Mouse (Mus musculus): ENCODE results near the gene Scn3a. TPM values are rescaled to one million over a fixed set of nuclear protein-coding genes. Genes with fewer than 3 reads are reported as not detected.

Gene Scn3a
- total and polyA plus RNA-seq, 3 experiments, result not detected

DNA sequence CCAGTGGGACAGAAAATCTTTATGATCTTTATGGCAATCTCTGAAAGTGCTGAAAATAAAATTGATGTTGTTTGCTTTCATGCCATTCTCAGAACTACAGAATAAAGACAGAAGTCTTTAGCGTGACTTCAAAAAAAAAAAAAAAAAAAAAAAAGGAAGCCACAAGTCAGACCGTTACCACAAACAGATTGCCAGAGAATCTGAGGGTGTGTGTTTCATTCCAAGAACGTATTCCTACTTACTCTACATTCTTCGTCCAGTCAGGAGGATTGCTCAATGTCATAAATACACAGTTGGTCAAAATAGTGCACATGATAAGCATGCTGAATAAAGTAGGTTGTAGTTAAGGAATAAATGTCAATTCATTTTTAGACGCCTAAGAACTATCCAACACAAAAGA is 38.3 kb downstream of the Scn3a start:
- Histone ChIP-seq H3K79me2 (ENCODE audit: control insufficient read depth, insufficient read depth, low read length, poor library complexity) (no peaks in the 10 kb centered on the region), H3K9me3 (replicated peaks; ENCODE audit: insufficient read depth, low read length) (no peaks in the 10 kb centered on the region), H3K27ac (ENCODE audit: control insufficient read depth, low read depth, low read length) (no peak overlapping the region), H3K4me1 (ENCODE audit: control insufficient read depth in 1 of 2, insufficient read depth in 2 of 2, low read length in 2 of 2) (no peaks in the 10 kb centered on the region), H3K27me3 (ENCODE audit: control insufficient read depth in 1 of 2, insufficient read depth in 2 of 2, low read length in 2 of 2) (no peaks in the 10 kb centered on the region), H3K4me3 (ENCODE audit: control insufficient read depth in 1 of 2, insufficient read depth in 1 of 2, low read depth in 2 of 2, low read length in 2 of 2) (no peak overlapping the region), H3K9ac (ENCODE audit: control insufficient read depth, low read depth, low read length, poor library complexity, severe bottlenecking) (no peak overlapping the region), H3K36me3 (ENCODE audit: control insufficient read depth in 1 of 2, insufficient read depth in 2 of 2, low read length in 2 of 2) (no peaks in the 10 kb centered on the region)
- no peak for DNase-seq (ENCODE audit: low read depth, low spot score)
- TF ChIP-seq POLR2A (IDR thresholded peaks at IDR 0.05; ENCODE audit: control insufficient read depth in 1 of 2, insufficient read depth in 1 of 2, low read depth in 1 of 2, low read length in 2 of 2, poor library complexity in 1 of 2), result no peak
- no peak for TF ChIP-seq MEF2A (IDR thresholded peaks at IDR 0.05; ENCODE audit: extremely low read depth, insufficient replicate concordance, low read depth, low read length, poor library complexity, severe bottlenecking)
- TF ChIP-seq GATA1 (IDR thresholded peaks at IDR 0.05; ENCODE audit: low read depth, low read length), result no peak
- no peak for TF ChIP-seq POLR2AphosphoS5 (IDR thresholded peaks at IDR 0.05; ENCODE audit: borderline replicate concordance, low read depth, low read length)
- TF ChIP-seq NRF1 (IDR thresholded peaks at IDR 0.05; ENCODE audit: insufficient read depth, low read depth, low read length, poor library complexity, severe bottlenecking), result no peak
- TF ChIP-seq MAX (IDR thresholded peaks at IDR 0.05; ENCODE audit: low read length), result no peak
- TF ChIP-seq ZC3H11A (IDR thresholded peaks at IDR 0.05; ENCODE audit: low read depth, low read length), result no peak
- no peak for TF ChIP-seq CHD2 (IDR thresholded peaks at IDR 0.05; ENCODE audit: low read length)
- no peak for TF ChIP-seq ZKSCAN1 (IDR thresholded peaks at IDR 0.05; ENCODE audit: low read depth, low read length)

DNA sequence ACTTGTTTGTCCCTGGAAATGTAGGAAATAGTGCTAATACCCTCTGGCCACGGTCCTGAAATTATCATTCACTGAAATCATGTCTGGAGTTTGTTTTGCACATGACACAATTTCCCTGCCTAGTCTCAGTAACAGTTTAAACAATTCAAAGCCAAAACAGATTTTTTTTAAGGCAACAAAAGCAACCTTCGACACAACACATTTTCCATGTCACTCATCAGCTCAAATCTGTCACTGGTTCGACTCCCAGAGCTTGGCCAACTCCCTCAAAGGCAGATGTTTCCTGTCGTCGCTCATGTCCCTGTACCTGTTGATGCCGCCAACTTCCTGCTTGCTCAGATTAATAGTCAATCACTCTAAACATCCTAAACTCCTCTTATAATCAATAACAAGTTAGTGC is 50.7 kb downstream of the Scn3a start:
- no peak overlapping the region for H3K4me3 ChIP-seq (ENCODE audit: control insufficient read depth in 1 of 2, insufficient read depth in 1 of 2, low read depth in 2 of 2, low read length in 2 of 2)
- H3K36me3 ChIP-seq (ENCODE audit: control insufficient read depth in 1 of 2, insufficient read depth in 2 of 2, low read length in 2 of 2), result no peaks in the 10 kb centered on the region
- H3K4me1 ChIP-seq (ENCODE audit: control insufficient read depth in 1 of 2, insufficient read depth in 2 of 2, low read length in 2 of 2), result no peaks in the 10 kb centered on the region
- H3K9ac ChIP-seq (ENCODE audit: control insufficient read depth, low read depth, low read length, poor library complexity, severe bottlenecking), result no peak overlapping the region
- no peak for DNase-seq (ENCODE audit: low read depth, low spot score)
- no peaks in the 10 kb centered on the region for H3K79me2 ChIP-seq (ENCODE audit: control insufficient read depth, insufficient read depth, low read length, poor library complexity)
- H3K27ac ChIP-seq (ENCODE audit: control insufficient read depth, low read depth, low read length), result no peak overlapping the region
- TF ChIP-seq TAL1 (IDR thresholded peaks at IDR 0.05; ENCODE audit: low read length) (no peak), RAD21 (IDR thresholded peaks at IDR 0.05; ENCODE audit: low read depth, low read length) (no peak), SIN3A (IDR thresholded peaks at IDR 0.05; ENCODE audit: low read length) (no peak), MXI1 (IDR thresholded peaks at IDR 0.05; ENCODE audit: low read depth, low read length) (no peak), BHLHE40 (IDR thresholded peaks at IDR 0.05; ENCODE audit: borderline replicate concordance, low read depth, low read length) (no peak), HCFC1 (IDR thresholded peaks at IDR 0.05; ENCODE audit: low read depth, low read length) (no peak), JUND (IDR thresholded peaks at IDR 0.05; ENCODE audit: low read depth, low read length) (no peak)
- no peaks in the 10 kb centered on the region for H3K9me3 ChIP-seq (replicated peaks; ENCODE audit: insufficient read depth, low read length)
- no peaks in the 10 kb centered on the region for H3K27me3 ChIP-seq (ENCODE audit: control insufficient read depth in 1 of 2, insufficient read depth in 2 of 2, low read length in 2 of 2)

DNA sequence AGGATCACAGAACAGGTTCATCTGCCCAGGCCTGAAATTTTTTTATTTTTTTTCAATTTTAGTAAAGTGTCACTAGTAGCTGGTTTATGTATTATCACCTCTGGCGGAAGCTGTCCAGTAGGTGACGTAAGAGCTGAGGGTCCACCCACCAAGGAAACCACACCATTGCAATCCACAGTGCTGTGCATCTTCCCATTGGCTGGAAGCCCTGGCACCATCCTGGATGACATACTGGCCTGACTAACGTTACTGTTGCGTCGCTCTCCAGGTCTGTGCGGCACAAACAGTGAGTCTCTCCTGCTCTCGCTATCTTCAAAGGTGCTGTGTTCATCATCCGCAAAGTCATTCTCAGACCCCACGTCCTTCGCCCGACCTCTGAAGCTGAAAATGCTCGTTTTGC is 59.2 kb downstream of the Scn3a start:
- H3K27ac ChIP-seq (ENCODE audit: control insufficient read depth, low read depth, low read length), result no peak overlapping the region
- no peaks in the 10 kb centered on the region for H3K27me3 ChIP-seq (ENCODE audit: control insufficient read depth in 1 of 2, insufficient read depth in 2 of 2, low read length in 2 of 2)
- no peak overlapping the region for H3K4me3 ChIP-seq (ENCODE audit: control insufficient read depth in 1 of 2, insufficient read depth in 1 of 2, low read depth in 2 of 2, low read length in 2 of 2)
- peak; percentile 1 for DNase-seq (ENCODE audit: low read depth, low spot score)
- no peaks in the 10 kb centered on the region for H3K9me3 ChIP-seq (replicated peaks; ENCODE audit: insufficient read depth, low read length)
- no peak overlapping the region for H3K9ac ChIP-seq (ENCODE audit: control insufficient read depth, low read depth, low read length, poor library complexity, severe bottlenecking)
- H3K4me1 ChIP-seq (ENCODE audit: control insufficient read depth in 1 of 2, insufficient read depth in 2 of 2, low read length in 2 of 2), result no peaks in the 10 kb centered on the region
- no peaks in the 10 kb centered on the region for H3K79me2 ChIP-seq (ENCODE audit: control insufficient read depth, insufficient read depth, low read length, poor library complexity)
- H3K36me3 ChIP-seq (ENCODE audit: control insufficient read depth in 1 of 2, insufficient read depth in 2 of 2, low read length in 2 of 2), result no peaks in the 10 kb centered on the region
- TF ChIP-seq MYB (IDR thresholded peaks at IDR 0.05; ENCODE audit: low read depth, low read length) (no peak), NELFE (IDR thresholded peaks at IDR 0.05; ENCODE audit: low read depth, low read length) (no peak), ZC3H11A (IDR thresholded peaks at IDR 0.05; ENCODE audit: low read depth, low read length) (no peak), TAL1 (IDR thresholded peaks at IDR 0.05; ENCODE audit: low read length) (no peak), MAFK (IDR thresholded peaks at IDR 0.05; ENCODE audit: borderline replicate concordance, low read depth, low read length) (no peak), TBP (IDR thresholded peaks at IDR 0.05; ENCODE audit: low read depth, low read length) (no peak), RAD21 (IDR thresholded peaks at IDR 0.05; ENCODE audit: low read depth, low read length) (no peak), CHD1 (IDR thresholded peaks at IDR 0.05; ENCODE audit: low read depth, low read length) (no peak), ELF1 (IDR thresholded peaks at IDR 0.05; ENCODE audit: low read depth, low read length) (no peak), NRF1 (IDR thresholded peaks at IDR 0.05; ENCODE audit: insufficient read depth, low read depth, low read length, poor library complexity, severe bottlenecking) (no peak), ZNF384 (IDR thresholded peaks at IDR 0.05; ENCODE audit: low read depth, low read length) (no peak)
